Mouse (Mus musculus) cerebellum, postnatal 4 days (tissue): ENCODE results near the gene Avp.

Source experiments
- DNase-seq, 2 experiments: peaks; one replicate each; pipeline ENCODE4 v3.0.0; 2022; ENCODE audit warnings: low spot score in 2 of 2, mixed read lengths in 1 of 2

Avp gene

GRCm38 (mm10) chr2:130574960-130575359 lies 7.4 kb downstream of the Avp start:
- no peak for DNase-seq

GRCm38 (mm10) chr2:130569926-130570325 lies 12.4 kb downstream of the Avp start:
- DNase-seq: no peak

- no peak for DNase-seq
These were observed 13.4 kb downstream of the Avp start for GRCm38 (mm10) chr2:130568921-130569320.

GRCm38 (mm10) chr2:130564983-130565382 lies 17.4 kb downstream of the Avp start:
- DNase-seq: no peak

- DNase-seq: peak in 1 of 2 experiments; percentile 20
These were observed 18.3 kb downstream of the Avp start for GRCm38 (mm10) chr2:130564063-130564462.

GRCm38 (mm10) chr2:130563212-130564055 lies 18.9 kb downstream of the Avp start, which contains the start of gene Mrps26:
Gene Mrps26, plus strand, starts transcription at chr2:130563742.
- DNase-seq: peak; percentile 79 to 89

GRCm38 (mm10) chr2:130558015-130558414 lies 24.3 kb downstream of the Avp start:
- DNase-seq: no peak

- DNase-seq: no peak
These were observed 24.9 kb downstream of the Avp start for GRCm38 (mm10) chr2:130557462-130557861.

- no peak for DNase-seq
These were observed 26.1 kb downstream of the Avp start for GRCm38 (mm10) chr2:130556292-130556691.

- DNase-seq: no peak
These were observed 27.5 kb downstream of the Avp start for GRCm38 (mm10) chr2:130554841-130555240.

GRCm38 (mm10) chr2:130546957-130547356 lies 35.4 kb downstream of the Avp start:
- DNase-seq: no peak

- no peak for DNase-seq
These were observed 42.1 kb downstream of the Avp start for GRCm38 (mm10) chr2:130540266-130540665.

GRCm38 (mm10) chr2:130538876-130539546 lies 43.3 kb downstream of the Avp start:
- DNase-seq: no peak

- DNase-seq: no peak
These were observed 45.5 kb downstream of the Avp start for GRCm38 (mm10) chr2:130536890-130537289.

GRCm38 (mm10) chr2:130535017-130535416 lies 47.3 kb downstream of the Avp start:
- no peak for DNase-seq

- DNase-seq: no peak
These were observed 50.2 kb downstream of the Avp start for GRCm38 (mm10) chr2:130532201-130532600.
